Mouse (Mus musculus): ENCODE measurements around the gene Tor1b. TPM values are rescaled to one million over a fixed set of nuclear protein-coding genes. Genes with fewer than 3 reads are reported as not detected.
"Not testable (repeated sequence)": the region's sequence is repeated elsewhere in the genome, so short reads cannot be mapped to it uniquely, and the experiment has no call there.

The Tor1b gene
- 10 to 100 TPM; 18.1 to 19.9 TPM for polyA plus RNA-seq (2017; shearing (Covaris generic))

DNA sequence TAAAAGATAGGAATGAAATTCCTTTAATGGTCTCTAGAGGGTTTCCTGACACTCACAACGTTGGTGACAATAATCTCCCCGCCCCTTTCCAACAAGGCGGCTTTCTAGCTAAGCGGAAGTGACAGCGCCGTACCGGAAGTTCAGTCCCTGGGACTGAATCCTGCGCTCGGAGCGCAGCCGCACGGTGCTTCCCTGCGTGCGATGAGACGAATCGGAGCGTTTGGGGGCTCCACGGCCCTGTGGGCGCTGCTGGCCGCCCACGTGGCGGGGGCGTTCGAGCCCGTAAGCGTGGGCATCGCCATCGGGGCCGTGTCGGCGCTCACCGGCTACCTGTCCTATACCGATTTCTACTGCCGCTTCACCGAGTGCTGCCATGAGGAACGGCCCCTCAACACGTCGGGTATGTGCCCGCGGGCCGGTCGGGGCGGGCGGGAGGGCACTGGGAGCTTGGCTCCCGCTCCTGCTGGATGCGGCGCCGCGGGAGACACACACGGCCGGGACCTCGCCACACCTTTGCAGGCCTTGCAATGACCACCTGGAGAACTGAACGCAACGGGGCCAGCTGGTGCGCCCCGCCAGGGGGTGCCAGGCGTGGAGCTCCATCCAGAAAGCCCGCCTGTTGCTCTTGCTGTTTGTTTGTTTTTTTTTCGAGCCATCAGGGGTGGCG, at the start of gene Tor1b:
Gene Tor1b (plus strand): TSS at position 136 of the 667 bp plus-strand sequence.
- peak; percentile 97 for ATAC-seq

GRCm38 (mm10) chr2:30904231-30904630, 48.5 kb upstream of the Tor1b start:
- ATAC-seq = no peak

GRCm38 (mm10) chr2:30904991-30905390, 47.8 kb upstream of the Tor1b start:
- ATAC-seq = no peak

DNA sequence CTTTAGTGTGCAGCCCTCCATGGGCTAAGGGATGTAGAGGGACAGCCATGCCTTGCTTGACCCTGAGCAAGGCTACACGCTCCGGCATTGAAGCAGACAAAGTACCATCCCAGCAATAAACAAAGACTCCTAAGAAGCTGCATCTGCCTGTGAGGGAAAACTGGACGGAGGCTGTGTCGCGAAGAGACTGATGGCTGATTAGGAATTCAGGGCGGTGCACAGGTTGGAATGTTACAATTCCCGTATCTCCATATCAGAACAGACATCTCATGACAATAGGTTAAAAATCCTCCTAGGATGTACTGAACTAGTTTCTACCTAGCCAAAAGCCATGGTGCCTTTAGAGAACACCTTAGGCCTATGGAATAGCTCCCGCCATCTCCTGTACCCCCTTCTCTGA, 46.9 kb upstream of the Tor1b start:
- no peak for ATAC-seq

GRCm38 (mm10) chr2:30906641-30907040, 46.1 kb upstream of the Tor1b start:
- no peak for ATAC-seq

DNA sequence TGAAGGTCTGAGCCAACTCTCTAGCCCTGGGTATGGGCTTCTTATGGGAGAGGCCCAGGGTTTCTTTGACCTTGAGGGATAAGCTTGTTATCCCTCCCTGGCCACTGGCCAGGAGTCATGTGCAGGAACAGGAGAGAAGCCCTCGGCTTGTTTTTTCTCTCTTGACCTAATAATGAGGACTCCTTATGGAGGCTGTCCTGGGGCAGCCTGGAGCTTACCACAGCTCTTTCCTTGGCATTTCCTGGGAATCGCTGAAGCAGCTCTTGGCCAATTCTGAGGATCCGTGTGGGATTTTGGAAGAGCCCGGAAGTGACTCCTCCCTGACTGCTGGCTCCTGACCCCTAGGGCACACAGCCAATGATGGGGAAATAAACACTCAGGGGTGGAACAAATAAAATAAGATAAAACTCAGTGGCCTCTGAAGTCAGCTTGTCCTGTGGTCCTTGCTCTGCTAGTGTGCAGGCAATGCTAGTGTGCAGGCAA, 40.4 kb upstream of the Tor1b start:
- no peak for ATAC-seq

- ATAC-seq = no peak
Observed at GRCm38 (mm10) chr2:30913022-30913421, 39.7 kb upstream of the Tor1b start.

DNA sequence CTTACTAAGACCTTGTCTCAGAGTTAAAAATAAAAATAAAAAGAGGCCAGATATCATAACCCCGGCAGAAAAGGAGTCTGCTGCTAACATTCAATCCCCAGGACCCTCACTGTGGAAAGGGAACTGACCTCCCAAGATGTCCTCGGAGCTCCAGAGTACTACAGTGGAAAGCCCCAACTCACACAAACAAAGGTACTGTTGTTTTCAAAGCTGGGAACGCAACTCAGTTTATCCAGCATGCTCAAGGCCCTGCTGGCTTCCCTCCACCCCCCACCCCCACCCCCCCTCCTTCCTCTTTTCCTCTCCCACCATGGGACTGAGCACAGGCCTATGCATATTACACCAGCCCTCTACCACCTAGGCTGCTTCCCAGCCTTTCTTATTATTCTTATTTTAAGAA, 37.9 kb upstream of the Tor1b start:
- ATAC-seq = no peak

DNA sequence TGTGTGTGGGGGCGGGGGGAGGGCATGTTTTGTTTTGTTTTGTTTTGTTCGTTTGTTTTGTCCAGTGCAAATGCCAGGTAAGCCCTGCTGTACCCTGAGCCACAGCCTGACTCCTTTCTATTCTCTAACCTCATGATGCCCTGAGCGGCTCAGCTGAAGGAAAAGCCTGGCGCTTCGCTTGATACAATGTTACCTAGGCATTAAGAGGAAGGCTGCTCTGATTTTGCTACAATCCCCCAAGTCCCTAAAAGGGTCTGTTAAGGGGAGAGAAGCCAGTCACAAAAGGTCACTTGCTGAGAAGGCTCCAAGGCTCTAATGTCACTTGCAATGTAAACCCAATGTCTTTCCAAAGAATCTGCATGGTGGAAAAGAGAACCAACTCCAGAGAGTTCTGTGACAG, 37.4 kb upstream of the Tor1b start:
- ATAC-seq = no peak

DNA sequence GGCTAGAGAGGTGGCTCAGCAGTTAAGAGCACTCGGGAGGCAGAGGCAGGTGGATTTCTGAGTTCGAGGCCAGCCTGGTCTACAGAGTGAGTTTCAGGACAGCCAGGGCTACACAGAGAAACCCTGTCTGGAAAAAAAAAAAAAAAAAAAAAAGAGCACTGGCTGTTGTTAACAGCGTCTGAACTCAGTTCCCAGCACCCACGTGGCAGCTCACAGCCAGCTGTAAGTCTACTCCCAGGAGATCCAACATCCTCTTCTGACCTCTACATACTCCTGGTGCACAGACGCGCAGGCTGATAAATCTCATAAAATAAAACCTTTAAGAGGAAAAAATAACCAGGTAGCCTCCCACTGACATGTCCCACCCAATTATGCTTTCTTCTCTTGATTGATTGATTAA, 36.8 kb upstream of the Tor1b start:
- not testable (repeated sequence) for ATAC-seq

DNA sequence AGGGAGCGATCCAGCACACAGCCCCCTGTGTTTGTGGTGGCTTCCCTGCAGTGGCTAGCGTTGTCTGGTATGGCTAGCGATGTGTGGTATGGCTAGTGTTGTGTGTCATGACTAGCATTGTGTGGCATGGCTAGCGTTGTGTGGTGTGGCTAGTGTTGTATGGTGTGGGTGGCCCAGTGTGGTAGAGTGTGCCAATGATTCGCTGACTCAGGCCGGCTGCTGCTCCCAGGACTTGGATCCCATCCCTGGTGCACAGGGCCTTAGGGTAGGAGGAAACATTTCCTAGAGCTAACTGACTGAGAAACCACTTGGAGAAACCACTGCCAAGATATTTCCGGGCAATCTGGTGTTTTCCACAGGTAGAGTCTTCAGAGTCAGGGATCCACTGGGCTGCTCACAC, 35.1 kb upstream of the Tor1b start:
- ATAC-seq = no peak

- ATAC-seq = no peak
Observed at GRCm38 (mm10) chr2:30918126-30918525, 34.6 kb upstream of the Tor1b start.

DNA sequence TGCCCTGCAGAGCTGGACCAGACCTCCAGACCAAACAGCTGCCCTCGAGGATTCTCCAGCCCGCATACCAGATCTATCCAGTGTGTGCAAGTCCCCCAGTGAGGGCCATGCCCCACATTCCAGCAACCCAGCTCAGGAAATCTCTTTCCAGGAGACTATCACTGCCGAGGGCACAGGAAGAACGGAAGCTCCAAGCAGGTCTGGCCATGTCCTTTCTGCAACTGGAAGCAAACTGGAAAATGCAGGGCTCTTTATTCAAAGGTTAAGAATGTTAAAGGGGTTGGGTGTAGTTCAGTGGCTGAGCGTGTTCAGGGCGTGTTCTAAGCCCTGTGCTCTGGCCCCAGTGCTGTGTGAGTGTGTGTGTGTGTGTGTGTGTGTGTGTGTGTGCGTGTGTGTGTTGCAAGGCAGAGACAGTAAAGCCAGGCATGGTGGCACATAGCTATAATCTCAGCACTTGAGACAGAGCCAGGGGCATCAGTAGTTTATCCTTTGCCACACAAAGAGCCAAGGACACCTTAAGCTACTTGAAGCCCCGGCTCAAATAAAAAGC, 33.9 kb upstream of the Tor1b start:
- ATAC-seq = no peak

DNA sequence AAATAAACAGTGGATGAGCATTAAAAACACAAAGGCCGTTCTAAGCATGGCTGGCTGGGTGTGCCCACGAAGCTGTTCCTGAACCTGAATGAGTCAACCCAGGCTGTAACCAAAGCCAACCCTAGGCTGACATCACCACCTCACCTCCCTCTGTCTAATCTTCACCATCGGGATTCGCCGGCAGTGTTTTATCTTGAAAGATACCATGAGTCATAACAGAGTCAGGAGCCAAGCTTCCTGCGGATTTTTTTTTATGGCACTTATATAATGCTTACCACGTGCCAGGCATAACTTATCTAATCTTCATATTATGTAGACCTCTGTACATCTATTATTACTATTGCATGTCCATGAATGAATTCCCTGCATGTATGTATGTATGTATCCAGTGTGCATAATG, 32.5 kb upstream of the Tor1b start:
- no peak for ATAC-seq

GRCm38 (mm10) chr2:30923099-30923498, 29.7 kb upstream of the Tor1b start:
- ATAC-seq = no peak

- no peak for ATAC-seq
Observed at GRCm38 (mm10) chr2:30925181-30925580, 27.6 kb upstream of the Tor1b start.

GRCm38 (mm10) chr2:30926381-30926780, 26.4 kb upstream of the Tor1b start:
- ATAC-seq = no peak

GRCm38 (mm10) chr2:30927151-30927781, 25.5 kb upstream of the Tor1b start:
- ATAC-seq = no peak

- no peak for ATAC-seq
Observed at GRCm38 (mm10) chr2:30927844-30928628, 24.7 kb upstream of the Tor1b start.

GRCm38 (mm10) chr2:30928893-30929482, 23.8 kb upstream of the Tor1b start:
- no peak for ATAC-seq

- ATAC-seq = no peak
Observed at GRCm38 (mm10) chr2:30929483-30930045, 23.2 kb upstream of the Tor1b start, which contains the start of gene Ptges. Ptges (minus strand) TSS chr2:30929863.

DNA sequence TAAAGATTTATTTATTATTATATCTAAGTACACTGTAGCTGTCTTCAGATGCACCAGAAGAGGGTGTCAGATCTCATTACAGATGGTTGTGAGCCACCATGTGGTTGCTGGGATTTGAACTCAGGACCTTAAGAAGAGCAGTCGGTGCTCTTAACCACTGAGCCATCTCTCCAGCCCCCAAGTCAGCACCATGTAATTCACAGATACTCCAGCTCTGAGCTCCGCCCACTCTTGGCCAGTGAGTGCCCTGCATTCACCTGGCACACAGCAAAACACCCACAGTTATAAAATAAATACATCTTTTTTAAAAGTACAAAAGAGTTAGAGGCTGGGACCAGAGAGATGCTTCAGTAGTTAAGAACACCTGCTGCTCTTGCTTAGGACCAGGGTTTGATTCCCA, 21.9 kb upstream of the Tor1b start:
- not testable (repeated sequence) for ATAC-seq
